Mouse (Mus musculus): ENCODE data around the gene Ranbp3.

DNA sequence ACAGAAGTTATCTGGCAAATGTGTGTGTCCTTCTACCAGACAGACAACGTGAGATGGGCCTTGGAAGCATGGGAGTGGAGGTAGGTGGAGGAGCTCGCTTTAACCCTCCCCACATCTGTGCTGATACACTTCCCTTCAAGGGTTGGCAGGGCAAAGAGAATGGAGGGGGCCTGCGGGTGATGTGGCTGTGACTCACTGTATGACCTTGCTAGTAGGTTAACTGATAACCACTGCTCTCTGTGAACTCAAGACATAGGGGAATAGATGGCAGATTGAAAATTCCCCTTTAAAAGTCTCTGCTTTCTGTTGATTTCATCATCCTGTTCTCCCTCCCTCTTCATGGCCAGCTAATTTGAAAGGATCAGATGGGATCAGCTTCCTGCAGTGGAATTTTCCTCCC lies 47.6 kb upstream of the Ranbp3 start:
- TF ChIP-seq GATA1 (IDR thresholded peaks at IDR 0.05; ENCODE audit: low read length) (no peak), TAL1 (IDR thresholded peaks at IDR 0.05; ENCODE audit: low read length) (no peak)

All from erythroblast, embryonic 14.5 days (primary cell).